Mouse (Mus musculus): ENCODE results near the gene Tbx1.

The Tbx1 gene

GRCm38 (mm10) chr16:18622019-18622418 lies 31.5 kb upstream of the Tbx1 start, which contains the start of gene Gp1bb:
Gp1bb (minus strand) TSS chr16:18622403.
- peak in 1 of 2 experiments; percentile 14 for DNase-seq

GRCm38 (mm10) chr16:18621362-18622001 lies 31.0 kb upstream of the Tbx1 start:
- DNase-seq, result peak; percentile 32 to 44

- peak; percentile 68 to 79 for DNase-seq
These were observed 30.3 kb upstream of the Tbx1 start for GRCm38 (mm10) chr16:18620601-18621361.

GRCm38 (mm10) chr16:18620201-18620600 lies 29.7 kb upstream of the Tbx1 start:
- no peak for DNase-seq

- DNase-seq, result no peak
These were observed 28.6 kb upstream of the Tbx1 start for GRCm38 (mm10) chr16:18619110-18619509.

- DNase-seq, result no peak
These were observed 27.8 kb upstream of the Tbx1 start for GRCm38 (mm10) chr16:18618297-18618696.

- peak; percentile 94 to 95 for DNase-seq
These were observed 27.0 kb upstream of the Tbx1 start for GRCm38 (mm10) chr16:18617370-18618065.

- no peak for DNase-seq
These were observed 22.8 kb upstream of the Tbx1 start for GRCm38 (mm10) chr16:18613301-18613700.

GRCm38 (mm10) chr16:18611752-18612151 lies 21.3 kb upstream of the Tbx1 start:
- no peak for DNase-seq

GRCm38 (mm10) chr16:18609099-18609498 lies 18.6 kb upstream of the Tbx1 start:
- DNase-seq, result no peak

- no peak for DNase-seq
These were observed 17.8 kb upstream of the Tbx1 start for GRCm38 (mm10) chr16:18608226-18608625.

- DNase-seq, result no peak
These were observed 15.2 kb upstream of the Tbx1 start for GRCm38 (mm10) chr16:18605705-18606104.

GRCm38 (mm10) chr16:18604267-18604701 lies 13.8 kb upstream of the Tbx1 start:
- DNase-seq, result peak in 1 of 2 experiments; percentile 10

GRCm38 (mm10) chr16:18601447-18601846 lies 11.0 kb upstream of the Tbx1 start:
- DNase-seq, result no peak

GRCm38 (mm10) chr16:18598006-18598405 lies 7.5 kb upstream of the Tbx1 start:
- DNase-seq, result no peak

- DNase-seq, result no peak
These were observed 5.8 kb upstream of the Tbx1 start for GRCm38 (mm10) chr16:18596255-18596654.

GRCm38 (mm10) chr16:18593930-18594329 lies 3.5 kb upstream of the Tbx1 start:
- DNase-seq, result no peak

- no peak for DNase-seq
These were observed 862 bp upstream of the Tbx1 start for GRCm38 (mm10) chr16:18591047-18592018.

GRCm38 (mm10) chr16:18589080-18589621 lies 1.3 kb downstream of the Tbx1 start:
- no peak for DNase-seq

- no peak for DNase-seq
These were observed 1.8 kb downstream of the Tbx1 start for GRCm38 (mm10) chr16:18588738-18589055.

- no peak for DNase-seq
These were observed 2.4 kb downstream of the Tbx1 start for GRCm38 (mm10) chr16:18587847-18588737.
